Comparison of ENCODE assay signal across 20 mouse cellular contexts in the genomic region with DNA sequence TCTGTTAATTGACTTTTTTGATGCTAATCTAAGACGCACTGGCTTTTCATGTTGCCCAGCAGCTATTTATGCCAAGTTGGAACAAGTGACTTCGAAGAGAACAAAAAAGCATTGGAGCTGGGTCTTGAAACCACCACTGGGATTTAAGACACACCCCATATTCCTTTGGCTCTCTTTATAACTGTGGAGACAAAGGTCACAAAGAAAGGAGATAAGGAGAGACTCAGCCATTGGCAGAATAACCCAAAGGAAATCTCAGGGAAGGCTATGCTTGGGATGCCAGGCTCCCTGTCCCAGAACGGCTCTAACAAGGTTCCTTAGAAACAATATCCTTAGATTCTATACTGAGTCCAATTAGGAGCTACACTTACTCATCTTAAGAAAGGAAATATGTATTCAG.
"Had no signal": no experiment of that assay in that cellular context is flagged by ENCODE, and none has a peak within 500 bp of the region (broad histone marks: within the 10 kb centered on the region; RNA-seq: fewer than 3 reads in every experiment).

No protein-coding gene starts in this region.

- ATAC-seq: midbrain, embryonic 16.5 days had no signal

- H3K9me3 ChIP-seq: midbrain, embryonic 10.5 days; midbrain, embryonic 12.5 days; neural tube, embryonic 13.5 days; neural tube, embryonic 15.5 days; stomach, embryonic 15.5 days had no signal

- H3K27ac ChIP-seq: midbrain, embryonic 10.5 days; midbrain, embryonic 12.5 days; neural tube, embryonic 13.5 days; neural tube, embryonic 15.5 days; stomach, embryonic 15.5 days; stomach, postnatal 0 days had no signal

- H3K4me1 ChIP-seq: neural tube, embryonic 13.5 days; neural tube, embryonic 15.5 days; stomach, embryonic 15.5 days had no signal

- H3K36me3 ChIP-seq: midbrain, embryonic 10.5 days; midbrain, embryonic 12.5 days; neural tube, embryonic 13.5 days; neural tube, embryonic 15.5 days; stomach, embryonic 15.5 days had no signal

- H3K9ac ChIP-seq: lung, embryonic 14.5 days; midbrain, embryonic 12.5 days; neural tube, embryonic 13.5 days; neural tube, embryonic 15.5 days; stomach, embryonic 15.5 days had no signal

- H3K4me2 ChIP-seq: lung, embryonic 14.5 days; midbrain, embryonic 12.5 days; neural tube, embryonic 13.5 days; neural tube, embryonic 15.5 days; stomach, embryonic 15.5 days had no signal

- H3K4me3 ChIP-seq: midbrain, embryonic 10.5 days; midbrain, embryonic 12.5 days; myocyte; neural tube, embryonic 13.5 days; neural tube, embryonic 15.5 days; stomach, embryonic 15.5 days had no signal

- H3K27me3 ChIP-seq: midbrain, embryonic 12.5 days; neural tube, embryonic 13.5 days; neural tube, embryonic 15.5 days; stomach, embryonic 15.5 days had no signal

- DNase-seq: lung, adult 18-20 months; lung, embryonic 14.5 days; lung, postnatal 10 days; lung, postnatal 4 days; midbrain, embryonic 14.5 days; retina, postnatal 1 day; right cerebral cortex, adult 18-20 months; right cerebral cortex, postnatal 25 days; right cerebral cortex, postnatal 4 days; thymus, adult 2 months; thymus, postnatal 25 days; thymus, postnatal 4 days had no signal
